Mouse (Mus musculus) E14TG2a.4 (cell line): ENCODE measurements around the gene Dppa1.
"Not testable (repeated sequence)": the region's sequence is repeated elsewhere in the genome, so short reads cannot be mapped to it uniquely, and the experiment has no call there.

Experiments
- H3K27me3 ChIP-seq: 2 replicates; pipeline ENCODE4 v1.6.1; 2014; ENCODE audit warnings: low read length, control low read depth; ENCODE audit not compliant: insufficient read depth
- H3K36me3 ChIP-seq: 2 replicates; pipeline ENCODE4 v1.6.1; 2014; ENCODE audit warnings: low read length, control low read depth; ENCODE audit not compliant: insufficient read depth
- H3K4me1 ChIP-seq: replicated peaks from 2 replicates; pipeline ENCODE4 v1.6.1; 2014; ENCODE audit warnings: low read depth, low read length, control low read depth
- H3K4me3 ChIP-seq: replicated peaks from 2 replicates; pipeline ENCODE4 v1.5.1; 2014; ENCODE audit warnings: mild to moderate bottlenecking, low read length
- H3K9me3 ChIP-seq: 2 replicates; pipeline ENCODE4 v1.6.1; 2014; ENCODE audit warnings: low read length, control low read depth
- CTCF ChIP-seq: conservative IDR thresholded peaks from 2 replicates; pipeline ENCODE4 v1.5.1; 2014; ENCODE audit warnings: low read length
- NANOG ChIP-seq: IDR thresholded peaks from 2 replicates; pipeline ENCODE4 v1.6.1; 2014; ENCODE audit warnings: borderline replicate concordance, low read length, mixed read lengths
- POU5F1 ChIP-seq: IDR thresholded peaks from 2 replicates; pipeline ENCODE4 v1.6.1; 2014; ENCODE audit warnings: low read length, borderline replicate concordance

Gene Dppa1

DNA sequence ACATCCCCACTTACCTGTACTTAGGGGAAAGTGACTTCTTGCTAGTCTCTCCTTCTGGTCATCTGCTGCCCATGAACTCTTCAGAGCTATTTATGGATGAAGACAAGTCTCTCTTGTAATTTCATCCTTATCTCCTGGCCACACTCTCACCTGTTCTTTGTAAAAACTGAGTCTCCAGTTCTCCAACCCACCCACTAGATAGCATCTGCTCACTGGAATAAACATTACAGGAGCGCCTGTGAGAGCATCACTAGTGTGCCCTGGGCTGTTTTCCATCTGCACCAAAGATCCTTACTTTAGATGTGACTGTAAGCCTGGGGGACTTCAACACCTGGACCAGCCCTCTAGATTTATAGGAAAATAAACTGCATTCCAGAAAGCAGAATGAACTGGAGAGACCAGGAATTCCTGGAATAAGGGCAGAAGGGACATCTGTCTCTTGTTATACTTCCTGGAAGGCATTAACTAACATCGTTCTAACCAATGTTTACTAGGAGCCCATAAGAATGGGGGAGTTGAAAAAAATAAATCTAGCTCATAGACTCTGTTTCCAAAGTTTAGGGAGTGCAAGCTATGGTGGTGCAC lies at the start of gene Dppa1:
Gene Dppa1, minus strand, starts transcription at position 51 of the 585 bp plus-strand sequence.
- no peaks in the 10 kb centered on the region for H3K27me3 ChIP-seq
- H3K4me1 ChIP-seq, result 0 out of 2 replicates have a peak, but pooled peaks cover 5% of the 10 kb centered on the region
- H3K36me3 ChIP-seq, result no peaks in the 10 kb centered on the region
- H3K9me3 ChIP-seq, result no peaks in the 10 kb centered on the region
- TF ChIP-seq CTCF (no peak), NANOG (no peak), POU5F1 (no peak)
- H3K4me3 ChIP-seq, result no peak within 1 kb of the TSS

DNA sequence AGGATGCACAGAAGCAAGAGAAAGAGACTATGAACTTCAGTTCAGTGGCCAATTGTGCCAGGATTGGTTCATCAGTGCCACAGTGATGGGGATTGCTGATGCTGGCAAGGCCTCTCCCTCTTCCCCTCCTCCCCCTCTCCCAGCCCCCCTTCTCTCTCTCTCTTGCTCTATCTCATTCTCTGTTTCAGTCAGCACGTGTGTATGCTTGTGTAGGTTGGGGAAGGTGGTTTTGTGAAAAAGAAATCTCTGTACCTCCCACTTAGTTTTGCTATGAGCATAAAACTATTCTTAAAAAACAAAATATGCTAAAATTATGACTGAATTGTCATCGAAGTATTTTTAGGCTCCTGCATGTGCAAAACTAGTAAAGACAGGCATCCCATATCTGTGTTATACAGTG lies 38.9 kb upstream of the Dppa1 start:
- Histone ChIP-seq H3K27me3 (no peaks in the 10 kb centered on the region), H3K36me3 (no peaks in the 10 kb centered on the region), H3K4me1 (no peaks in the 10 kb centered on the region), H3K4me3 (no peak overlapping the region), H3K9me3 (no peaks in the 10 kb centered on the region)
- no peak for TF ChIP-seq CTCF
- no peak for TF ChIP-seq NANOG
- no peak for TF ChIP-seq POU5F1

DNA sequence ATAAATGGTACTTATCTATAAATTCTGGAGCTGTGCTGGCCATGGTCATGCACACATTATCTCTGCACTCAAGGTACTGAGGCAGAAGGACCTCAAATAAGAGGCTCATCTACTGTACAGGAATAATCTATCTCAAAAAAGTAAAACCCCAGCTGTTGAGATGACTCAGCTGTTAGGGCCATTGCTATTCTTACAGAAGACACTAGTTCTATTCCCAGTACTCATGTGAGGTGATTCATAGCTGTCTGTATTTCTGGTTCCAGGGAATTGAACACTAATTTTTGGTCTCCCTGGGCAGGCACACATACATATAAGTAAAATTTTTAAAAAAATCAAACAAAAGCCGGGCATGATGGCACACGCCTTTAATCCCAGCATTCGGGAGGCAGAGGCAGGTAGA lies 38.0 kb upstream of the Dppa1 start:
- Histone ChIP-seq H3K4me3 (no peak overlapping the region), H3K9me3 (no peaks in the 10 kb centered on the region), H3K36me3 (no peaks in the 10 kb centered on the region), H3K27me3 (no peaks in the 10 kb centered on the region), H3K4me1 (no peaks in the 10 kb centered on the region)
- TF ChIP-seq POU5F1, result no peak

DNA sequence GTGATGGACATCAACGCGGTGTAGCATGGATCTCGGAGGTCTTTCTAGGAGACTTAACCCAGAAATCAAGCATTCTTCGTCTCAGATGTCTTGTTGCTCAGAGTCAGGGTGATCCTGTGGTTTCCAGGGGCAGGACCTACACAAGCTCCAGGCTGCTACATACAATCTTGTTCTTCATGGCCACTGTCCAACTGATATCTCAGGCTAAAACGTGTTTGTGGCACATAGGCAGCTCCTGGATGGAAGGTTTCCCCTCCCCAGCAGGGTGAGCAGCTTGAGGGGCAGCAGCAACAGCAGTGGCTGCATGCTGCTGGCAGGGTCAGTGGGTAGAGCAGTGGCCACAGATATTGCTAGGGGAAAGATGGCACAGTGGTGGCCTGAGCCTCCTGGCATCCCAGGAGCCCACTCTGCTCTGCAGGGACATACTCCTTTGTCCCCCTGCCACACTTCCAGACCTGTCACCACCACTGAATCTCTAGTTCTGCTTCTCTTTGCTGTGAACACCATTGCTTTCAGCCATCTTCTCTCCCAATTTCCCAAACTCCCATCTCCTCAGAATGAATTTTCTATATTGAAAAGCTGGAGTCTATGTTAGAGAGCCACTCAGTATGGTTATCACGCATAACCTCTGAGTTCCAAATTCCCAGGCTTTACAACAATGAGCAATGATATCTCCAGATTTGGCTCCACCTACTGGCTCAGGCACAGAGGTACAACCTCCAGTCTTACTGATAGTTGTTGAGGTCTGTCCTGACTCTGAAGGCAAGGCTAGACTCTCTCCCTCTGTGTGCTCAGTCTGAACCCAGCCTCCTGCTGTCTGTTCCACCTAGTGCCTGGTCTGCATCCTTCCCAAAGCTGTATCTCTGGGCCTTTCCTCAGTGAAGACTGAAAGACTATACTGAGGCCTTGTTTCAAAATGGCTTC lies 36.8 kb upstream of the Dppa1 start:
- Histone ChIP-seq H3K4me3 (no peak overlapping the region), H3K27me3 (no peaks in the 10 kb centered on the region), H3K36me3 (no peaks in the 10 kb centered on the region), H3K9me3 (no peaks in the 10 kb centered on the region), H3K4me1 (no peaks in the 10 kb centered on the region)
- TF ChIP-seq NANOG (no peak), CTCF (peak; percentile 47), POU5F1 (no peak)

DNA sequence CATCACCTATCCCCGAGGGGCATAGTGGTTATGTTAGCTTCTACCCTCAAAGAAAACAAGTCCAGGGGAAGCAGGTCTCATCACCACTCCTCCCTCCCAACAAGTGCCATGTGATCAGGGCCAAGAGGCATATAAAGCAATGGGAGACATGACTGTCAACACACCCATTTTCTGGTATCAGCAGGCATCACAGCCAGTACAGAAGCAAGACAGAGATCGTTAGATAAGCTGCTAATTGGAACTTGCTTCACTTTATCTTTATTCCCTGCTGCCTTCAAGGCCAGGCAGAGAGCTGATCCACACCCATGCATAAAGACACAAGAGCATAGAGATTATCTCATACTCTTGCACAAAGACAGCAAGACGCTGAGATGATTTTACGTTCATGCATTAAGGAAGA lies 34.2 kb upstream of the Dppa1 start:
- Histone ChIP-seq H3K4me3 (no peak overlapping the region), H3K27me3 (no peaks in the 10 kb centered on the region), H3K36me3 (no peaks in the 10 kb centered on the region), H3K4me1 (no peaks in the 10 kb centered on the region), H3K9me3 (no peaks in the 10 kb centered on the region)
- TF ChIP-seq NANOG, result no peak
- no peak for TF ChIP-seq CTCF
- TF ChIP-seq POU5F1, result no peak

DNA sequence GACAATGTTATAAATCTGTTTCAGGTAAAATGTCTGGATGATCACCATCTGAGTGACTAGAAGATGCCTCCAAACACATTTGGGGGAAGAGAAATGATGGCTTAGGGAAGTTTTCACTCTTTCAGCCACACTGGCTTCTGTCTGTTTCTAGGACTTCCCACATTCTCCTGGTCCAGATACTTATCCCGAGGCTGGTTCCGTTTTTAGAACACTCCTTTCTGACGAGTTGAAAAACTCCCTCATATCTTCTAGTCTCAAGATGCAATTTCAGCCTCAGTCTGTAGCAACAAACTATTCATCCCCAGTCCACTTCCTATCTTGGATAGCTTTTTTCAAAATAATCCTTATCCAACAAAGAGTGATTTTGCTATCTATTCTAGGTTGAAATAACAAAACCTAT lies 23.4 kb upstream of the Dppa1 start:
- no peaks in the 10 kb centered on the region for H3K27me3 ChIP-seq
- no peaks in the 10 kb centered on the region for H3K9me3 ChIP-seq
- H3K4me1 ChIP-seq, result no peaks in the 10 kb centered on the region
- H3K4me3 ChIP-seq, result no peak overlapping the region
- no peaks in the 10 kb centered on the region for H3K36me3 ChIP-seq
- no peak for TF ChIP-seq NANOG
- no peak for TF ChIP-seq CTCF
- TF ChIP-seq POU5F1, result no peak

DNA sequence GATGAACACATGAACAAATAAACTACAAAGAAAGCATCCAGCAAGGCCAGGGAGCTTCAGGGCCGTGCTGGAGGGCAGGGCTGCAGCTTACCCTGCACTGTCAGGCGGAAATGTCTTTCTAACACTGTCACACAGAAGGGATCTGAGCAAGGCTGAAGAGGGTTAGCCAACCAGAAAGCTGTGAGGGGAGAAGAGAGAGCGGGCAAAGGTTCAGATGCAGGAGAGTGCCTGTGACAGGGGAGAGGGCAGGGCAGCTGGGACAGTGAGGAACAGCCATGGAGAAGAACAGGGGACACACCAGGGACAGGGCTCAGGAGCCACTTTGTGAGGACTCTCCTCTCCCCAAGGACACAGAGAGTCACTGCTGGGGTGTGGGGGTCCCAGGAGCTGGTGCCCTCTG lies 20.6 kb upstream of the Dppa1 start:
- not testable (repeated sequence) for H3K27me3 ChIP-seq, H3K4me3 ChIP-seq, H3K36me3 ChIP-seq, H3K4me1 ChIP-seq, H3K9me3 ChIP-seq

DNA sequence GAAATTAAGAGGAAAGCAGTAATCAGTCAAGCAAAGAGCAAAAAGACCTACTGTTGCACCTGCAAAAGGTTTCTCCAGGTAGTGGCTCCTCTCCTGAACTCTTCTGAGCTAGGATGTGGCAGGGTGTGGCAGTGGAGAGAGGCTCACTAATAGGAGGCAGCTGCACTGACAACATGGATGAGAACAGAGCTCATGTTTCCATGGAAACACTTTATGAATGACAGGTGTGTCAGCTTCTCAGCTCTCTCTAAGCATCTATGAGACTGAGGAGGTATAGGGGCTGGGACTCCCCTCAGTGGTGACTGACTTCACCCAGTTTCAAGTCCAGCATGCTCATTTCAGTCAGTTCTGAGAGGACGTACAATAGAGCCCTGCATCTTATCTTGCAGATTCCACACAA lies 15.8 kb upstream of the Dppa1 start:
- H3K4me1 ChIP-seq, result no peaks in the 10 kb centered on the region

DNA sequence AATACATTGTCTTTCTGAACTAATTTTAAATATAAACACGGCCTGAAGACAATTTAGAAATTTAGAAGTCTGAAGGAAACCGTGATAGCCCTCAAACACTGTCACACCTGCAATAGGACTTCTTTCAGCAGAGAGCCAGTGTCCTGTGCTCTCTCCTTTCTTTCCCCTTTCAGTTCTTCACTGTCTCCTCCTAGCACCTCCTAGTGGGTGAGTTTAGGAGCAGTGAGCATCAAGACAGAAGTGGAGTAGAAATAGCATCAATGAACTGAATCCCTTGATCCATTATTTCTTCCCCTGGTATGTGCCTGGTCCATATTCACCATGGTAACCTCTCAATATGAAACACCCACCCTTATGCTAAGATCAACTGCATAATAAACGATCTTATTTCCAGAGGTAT lies 7.5 kb upstream of the Dppa1 start:
- Histone ChIP-seq H3K27me3 (no peaks in the 10 kb centered on the region), H3K9me3 (no peaks in the 10 kb centered on the region), H3K36me3 (no peaks in the 10 kb centered on the region), H3K4me1 (0 out of 2 replicates have a peak, but pooled peaks cover 5% of the 10 kb centered on the region), H3K4me3 (no peak overlapping the region)
- no peak for TF ChIP-seq POU5F1
- no peak for TF ChIP-seq CTCF
- no peak for TF ChIP-seq NANOG

More for the DNA sequence above, 15.8 kb upstream of the Dppa1 start:
- H3K9me3 ChIP-seq, result no peaks in the 10 kb centered on the region
- no peaks in the 10 kb centered on the region for H3K36me3 ChIP-seq
- TF ChIP-seq CTCF (no peak), NANOG (no peak), POU5F1 (no peak)
- H3K4me3 ChIP-seq, result no peak overlapping the region
- 0 out of 2 replicates have a peak, but pooled peaks cover 3% of the 10 kb centered on the region for H3K27me3 ChIP-seq

DNA sequence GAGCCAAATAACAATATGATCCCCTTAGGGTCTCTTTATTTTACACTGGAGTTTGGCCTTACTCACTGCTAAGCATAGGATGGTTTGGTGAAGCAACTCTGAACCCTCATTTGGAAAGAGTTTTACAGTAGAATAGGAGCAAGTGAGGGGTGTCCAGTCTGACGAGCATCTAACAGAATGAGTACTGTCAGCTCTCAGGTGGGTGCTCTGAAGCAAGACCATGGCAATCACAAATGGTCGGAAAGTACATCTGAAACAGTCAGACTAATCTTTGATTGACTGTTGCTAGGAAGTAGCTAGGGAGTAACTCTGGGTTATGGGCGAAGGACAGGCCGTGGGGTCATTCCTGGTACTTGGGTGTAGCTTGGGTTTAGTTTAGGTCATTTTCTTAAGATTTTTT lies 6.5 kb upstream of the Dppa1 start:
- not testable (repeated sequence) for H3K4me3 ChIP-seq, H3K9me3 ChIP-seq, H3K36me3 ChIP-seq, H3K27me3 ChIP-seq, H3K4me1 ChIP-seq
